Mouse (Mus musculus): Measurements from ENCODE around the gene Rabl6. TPM values are rescaled to one million over a fixed set of nuclear protein-coding genes. Genes with fewer than 3 reads are reported as not detected.

Rabl6 gene
- total and polyA plus RNA-seq, 2 experiments from 2014 or later = 28.7 to 89.9 TPM

GRCm38 (mm10) chr2:25568473-25569019, 39.8 kb downstream of the Rabl6 start:
- Histone ChIP-seq H3K27me3 (ENCODE audit: control insufficient read depth, insufficient read depth, low read length) (no peaks in the 10 kb centered on the region), H3K36me3 (replicated peaks; ENCODE audit: control insufficient read depth, insufficient read depth, low read length) (peaks cover 43% of the 10 kb centered on the region), H3K27ac (ENCODE audit: low read depth) (no peak overlapping the region), H3K9me3 (replicated peaks; ENCODE audit: control insufficient read depth, low read length) (no peaks in the 10 kb centered on the region), H3K4me2 (ENCODE audit: low read depth, low read length) (no peak overlapping the region), H3K4me3 (ENCODE audit: low read depth, low read length) (no peak overlapping the region), H3K9ac (replicated peaks; ENCODE audit: low read depth, low read length) (no peak overlapping the region), H3K4me1 (ENCODE audit: control insufficient read depth, insufficient read depth) (peaks cover 2% of the 10 kb centered on the region; the same call in 1 of the 2 replicates)
- 78% methylated on average over 6 of the region's 6 CpGs for WGBS
- DNase-seq (ENCODE audit: low spot score) = no peak
- TF ChIP-seq CTCF (IDR thresholded peaks at IDR 0.05; ENCODE audit: low read depth) (no peak), EP300 (IDR thresholded peaks at IDR 0.05; ENCODE audit: low read depth) (no peak)
- no peak for ATAC-seq (ENCODE audit: insufficient read depth, low read depth)

GRCm38 (mm10) chr2:25566558-25566957, 41.8 kb downstream of the Rabl6 start:
- Histone ChIP-seq H3K9ac (replicated peaks; ENCODE audit: low read depth, low read length) (no peak overlapping the region), H3K4me3 (ENCODE audit: low read depth, low read length) (no peak overlapping the region), H3K9me3 (replicated peaks; ENCODE audit: control insufficient read depth, low read length) (no peaks in the 10 kb centered on the region), H3K4me1 (ENCODE audit: control insufficient read depth, insufficient read depth) (no peaks in the 10 kb centered on the region), H3K27me3 (ENCODE audit: control insufficient read depth, insufficient read depth, low read length) (no peaks in the 10 kb centered on the region), H3K36me3 (replicated peaks; ENCODE audit: control insufficient read depth, insufficient read depth, low read length) (peaks cover 63% of the 10 kb centered on the region), H3K4me2 (ENCODE audit: low read depth, low read length) (no peak overlapping the region), H3K27ac (ENCODE audit: low read depth) (no peak overlapping the region)
- ATAC-seq (ENCODE audit: insufficient read depth, low read depth) = no peak
- TF ChIP-seq EP300 (IDR thresholded peaks at IDR 0.05; ENCODE audit: low read depth) (no peak), CTCF (IDR thresholded peaks at IDR 0.05; ENCODE audit: low read depth) (peak; percentile 10; the same call in 1 of the 2 replicates)
- WGBS = 79% methylated on average over 6 of the region's 6 CpGs
- no peak for DNase-seq (ENCODE audit: low spot score)

- H3K4me2 ChIP-seq (ENCODE audit: low read depth, low read length) = no peak overlapping the region
- ATAC-seq (ENCODE audit: insufficient read depth, low read depth) (no peak), DNase-seq (ENCODE audit: low spot score) (no peak)
- WGBS = 92% methylated on average over 8 of the region's 8 CpGs
- peaks cover 65% of the 10 kb centered on the region for H3K36me3 ChIP-seq (replicated peaks; ENCODE audit: control insufficient read depth, insufficient read depth, low read length)
- H3K9me3 ChIP-seq (replicated peaks; ENCODE audit: control insufficient read depth, low read length) = no peaks in the 10 kb centered on the region
- H3K27ac ChIP-seq (ENCODE audit: low read depth) = no peak overlapping the region
- no peaks in the 10 kb centered on the region for H3K27me3 ChIP-seq (ENCODE audit: control insufficient read depth, insufficient read depth, low read length)
- H3K4me1 ChIP-seq (ENCODE audit: control insufficient read depth, insufficient read depth) = no peaks in the 10 kb centered on the region
- H3K9ac ChIP-seq (replicated peaks; ENCODE audit: low read depth, low read length) = no peak overlapping the region
- H3K4me3 ChIP-seq (ENCODE audit: low read depth, low read length) = no peak overlapping the region
- TF ChIP-seq EP300 (IDR thresholded peaks at IDR 0.05; ENCODE audit: low read depth) = no peak
Observed at GRCm38 (mm10) chr2:25565741-25566140, 42.6 kb downstream of the Rabl6 start.

- H3K4me1 ChIP-seq (ENCODE audit: control insufficient read depth, insufficient read depth) = peaks cover 11% of the 10 kb centered on the region; the same call in 1 of the 2 replicates
- no peak for TF ChIP-seq CTCF (IDR thresholded peaks at IDR 0.05; ENCODE audit: low read depth)
- TF ChIP-seq EP300 (IDR thresholded peaks at IDR 0.05; ENCODE audit: low read depth) = no peak
- no peaks in the 10 kb centered on the region for H3K9me3 ChIP-seq (replicated peaks; ENCODE audit: control insufficient read depth, low read length)
- no peaks in the 10 kb centered on the region for H3K27me3 ChIP-seq (ENCODE audit: control insufficient read depth, insufficient read depth, low read length)
- 74% methylated on average over 9 of the region's 9 CpGs for WGBS
- H3K9ac ChIP-seq (replicated peaks; ENCODE audit: low read depth, low read length) = no peak overlapping the region
- H3K27ac ChIP-seq (ENCODE audit: low read depth) = no peak overlapping the region
- no peak overlapping the region for H3K4me2 ChIP-seq (ENCODE audit: low read depth, low read length)
- ATAC-seq (ENCODE audit: insufficient read depth, low read depth) = no peak
- no peak for DNase-seq (ENCODE audit: low spot score)
- H3K36me3 ChIP-seq (replicated peaks; ENCODE audit: control insufficient read depth, insufficient read depth, low read length) = peaks cover 62% of the 10 kb centered on the region
- H3K4me3 ChIP-seq (ENCODE audit: low read depth, low read length) = no peak overlapping the region
Observed at GRCm38 (mm10) chr2:25561946-25562345, 46.4 kb downstream of the Rabl6 start.

GRCm38 (mm10) chr2:25560551-25560950, 47.8 kb downstream of the Rabl6 start:
- H3K4me1 ChIP-seq (ENCODE audit: control insufficient read depth, insufficient read depth) = peaks cover 16% of the 10 kb centered on the region; the same call in 1 of the 2 replicates
- no peak overlapping the region for H3K27ac ChIP-seq (ENCODE audit: low read depth)
- H3K27me3 ChIP-seq (ENCODE audit: control insufficient read depth, insufficient read depth, low read length) = no peaks in the 10 kb centered on the region
- DNase-seq (ENCODE audit: low spot score) (no peak), ATAC-seq (ENCODE audit: insufficient read depth, low read depth) (no peak)
- H3K4me3 ChIP-seq (ENCODE audit: low read depth, low read length) = no peak overlapping the region
- no peak overlapping the region for H3K4me2 ChIP-seq (ENCODE audit: low read depth, low read length)
- H3K9ac ChIP-seq (replicated peaks; ENCODE audit: low read depth, low read length) = no peak overlapping the region
- H3K9me3 ChIP-seq (replicated peaks; ENCODE audit: control insufficient read depth, low read length) = no peaks in the 10 kb centered on the region
- TF ChIP-seq CTCF (IDR thresholded peaks at IDR 0.05; ENCODE audit: low read depth) = no peak
- TF ChIP-seq EP300 (IDR thresholded peaks at IDR 0.05; ENCODE audit: low read depth) = no peak
- H3K36me3 ChIP-seq (replicated peaks; ENCODE audit: control insufficient read depth, insufficient read depth, low read length) = peaks cover 56% of the 10 kb centered on the region
- 83% methylated on average over 8 of the region's 8 CpGs for WGBS

- ATAC-seq (ENCODE audit: insufficient read depth, low read depth) (no peak), DNase-seq (ENCODE audit: low spot score) (no peak)
- Histone ChIP-seq H3K36me3 (replicated peaks; ENCODE audit: control insufficient read depth, insufficient read depth, low read length) (peaks cover 38% of the 10 kb centered on the region), H3K9ac (replicated peaks; ENCODE audit: low read depth, low read length) (peak overlapping the region; percentile 89; the same call in 1 of the 2 replicates), H3K9me3 (replicated peaks; ENCODE audit: control insufficient read depth, low read length) (no peaks in the 10 kb centered on the region), H3K4me1 (ENCODE audit: control insufficient read depth, insufficient read depth) (peaks cover 16% of the 10 kb centered on the region; the same call in 1 of the 2 replicates), H3K27me3 (ENCODE audit: control insufficient read depth, insufficient read depth, low read length) (no peaks in the 10 kb centered on the region), H3K4me2 (ENCODE audit: low read depth, low read length) (peak overlapping the region; percentile 88), H3K4me3 (ENCODE audit: low read depth, low read length) (peak overlapping the region; percentile 84; the same call in 1 of the 2 replicates), H3K27ac (ENCODE audit: low read depth) (no peak overlapping the region)
- 58% methylated on average over 6 of the region's 6 CpGs for WGBS
- TF ChIP-seq EP300 (IDR thresholded peaks at IDR 0.05; ENCODE audit: low read depth) (no peak), CTCF (IDR thresholded peaks at IDR 0.05; ENCODE audit: low read depth) (no peak)
Observed at GRCm38 (mm10) chr2:25558774-25559173, 49.5 kb downstream of the Rabl6 start.

All from heart, postnatal 0 days (tissue).